Mouse (Mus musculus): ENCODE results near the gene Strc.

DNA sequence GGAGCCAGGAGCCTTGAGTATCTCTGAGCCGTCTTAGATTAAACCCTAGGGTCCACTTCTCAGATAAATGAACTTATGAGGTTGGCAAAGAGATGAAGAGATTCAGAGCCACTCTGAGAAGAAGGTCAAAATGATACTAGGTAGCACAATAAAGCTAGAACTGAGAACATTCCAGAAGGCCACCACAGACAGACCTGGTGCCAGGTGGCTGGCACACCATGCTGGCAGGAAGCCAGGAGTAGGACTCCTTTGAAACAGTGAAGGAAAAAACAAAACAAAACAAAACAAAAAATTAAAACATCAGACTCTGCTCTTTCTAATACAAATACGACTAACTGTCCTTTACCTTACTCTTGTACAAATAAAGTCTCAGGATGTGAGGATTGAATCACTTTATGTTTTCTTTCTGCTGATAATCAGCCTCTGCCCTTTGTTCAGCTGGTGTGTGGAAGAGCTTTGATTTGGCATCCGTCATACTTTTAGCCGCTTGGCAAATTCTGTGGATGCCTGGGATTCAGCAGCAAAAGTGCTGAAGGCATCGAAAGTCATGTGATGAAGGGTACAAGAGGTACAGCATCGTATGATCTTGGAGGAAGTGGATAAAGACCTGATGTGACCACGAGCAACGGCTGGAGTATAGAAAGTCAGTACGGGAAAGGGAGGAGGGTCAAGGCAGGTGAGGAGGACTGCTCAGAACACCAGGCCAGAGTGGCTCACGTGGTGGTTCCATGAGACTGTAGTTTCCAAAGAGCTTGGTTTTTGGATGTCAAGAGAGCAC is 63.1 kb downstream of the Strc start:
- no peak for TF ChIP-seq POLR2A (IDR thresholded peaks at IDR 0.05; ENCODE audit: insufficient read length, low read depth)
- TF ChIP-seq E2F4 (IDR thresholded peaks at IDR 0.05; ENCODE audit: insufficient read depth), result no peak
- TF ChIP-seq MYOD1 (IDR thresholded peaks at IDR 0.05; ENCODE audit: control insufficient read depth in 1 of 3, insufficient read length in 2 of 3, low read depth in 2 of 3), result no peak
- no peak for TF ChIP-seq MYOG (IDR thresholded peaks at IDR 0.05; ENCODE audit: control insufficient read depth in 1 of 3, insufficient read depth in 1 of 3, insufficient read length in 2 of 3, low read depth in 2 of 3)
- TF ChIP-seq MAX (IDR thresholded peaks at IDR 0.05; ENCODE audit: low read depth), result no peak
- TF ChIP-seq CEBPB (IDR thresholded peaks at IDR 0.05; ENCODE audit: insufficient read depth, poor library complexity, severe bottlenecking), result no peak
- TF ChIP-seq TCF3 (IDR thresholded peaks at IDR 0.05; ENCODE audit: insufficient read length, low read depth), result no peak
